Mouse (Mus musculus) left cerebral cortex, adult 2 months (tissue): ENCODE data around the gene Samd11. TPM values are rescaled to one million over a fixed set of nuclear protein-coding genes. Genes with fewer than 3 reads are reported as not detected.

Experiments
- DNase-seq, 2 experiments: peaks; one replicate each; pipeline ENCODE4 v3.0.0; 2021 to 2022; ENCODE audit warnings: low spot score in 2 of 2, mixed read lengths in 1 of 2; ENCODE audit errors: extremely low spot score in 1 of 2
- H3K27ac ChIP-seq: fragments of 200-600 bp; 2 replicates; pipeline ENCODE4 v1.8.1; 2022
- H3K4me3 ChIP-seq: fragments of 200-600 bp; 2 replicates; pipeline ENCODE4 v1.8.1; 2022
- CTCF ChIP-seq: fragments of 200-600 bp; IDR thresholded peaks from 2 replicates; pipeline ENCODE4 v1.8.1; 2022; ENCODE audit warnings: antibody characterized with exemption, mild to moderate bottlenecking, moderate library complexity
- intact Hi-C: fragments of 180-260 bp; cut with DNase I; formaldehyde crosslinking; loops from one replicate; pipeline ENCODE4 v1.15.1; 2025
- microRNA-seq, 2 experiments: library from miRNA; unstranded; fragments of <30 nt; microRNA quantifications; one replicate each; pipeline ENCODE4 v1.2.0; 2021
- total RNA-seq, 2 experiments: library from RNA; stranded (reverse); gene quantifications; 2 replicates each; pipeline ENCODE4 v1.2.3; 2021

Gene Samd11
- total RNA-seq, 2 experiments from 2014 or later = 5.3 to 6.3 TPM

GRCm38 (mm10) chr4:156209963-156210635 is 45.4 kb downstream of the Samd11 start:
- H3K4me3 ChIP-seq = no peak overlapping the region
- DNase-seq = no peak
- TF ChIP-seq CTCF = no peak
- intact Hi-C loops = no loop called here
- no peak overlapping the region; the same call in 1 of the 2 replicates for H3K27ac ChIP-seq

- intact Hi-C loops = no loop called here
- DNase-seq = no peak
- Histone ChIP-seq H3K4me3 (no peak overlapping the region), H3K27ac (no peak overlapping the region)
- TF ChIP-seq CTCF = no peak
Measured at GRCm38 (mm10) chr4:156208872-156209271, 46.6 kb downstream of the Samd11 start.

GRCm38 (mm10) chr4:156203413-156204131 is 51.9 kb downstream of the Samd11 start:
- TF ChIP-seq CTCF = no peak
- Histone ChIP-seq H3K27ac (peak overlapping the region; percentile 76), H3K4me3 (peak overlapping the region; percentile 72)
- intact Hi-C loops = loop anchor here (2.0 kb wide), 1 partner anchor 31 kb away; the partner anchor contains the start of gene Plekhn1
- peak in 1 of 2 experiments; percentile 28 for DNase-seq

- intact Hi-C loops = loop anchor here (2.0 kb wide), 1 partner anchor 32 kb away; the partner anchor contains the start of gene Plekhn1
- peak; percentile 56 to 67 for DNase-seq
Measured at GRCm38 (mm10) chr4:156203001-156203412, 52.5 kb downstream of the Samd11 start, which contains the start of gene AW011738. AW011738 (plus strand) TSS chr4:156203304.

GRCm38 (mm10) chr4:156202462-156202893 is 53.0 kb downstream of the Samd11 start:
- Histone ChIP-seq H3K27ac (peak overlapping the region; percentile 55), H3K4me3 (peak overlapping the region; percentile 72)
- intact Hi-C loops = loop anchor here (2.0 kb wide), 1 partner anchor 32 kb away; the partner anchor contains the start of gene Plekhn1
- TF ChIP-seq CTCF = no peak
- no peak for DNase-seq

More at GRCm38 (mm10) chr4:156203001-156203412, 52.5 kb downstream of the Samd11 start, which contains the start of gene AW011738:
- peak within 1 kb of the TSS; percentile 72 for H3K4me3 ChIP-seq
- TF ChIP-seq CTCF = no peak
- H3K27ac ChIP-seq = peak within 1 kb of the TSS; percentile 76

- DNase-seq = no peak
- no peak for TF ChIP-seq CTCF
- intact Hi-C loops = no loop called here
- H3K27ac ChIP-seq = no peak within 1 kb of the TSS
- no peak within 1 kb of the TSS for H3K4me3 ChIP-seq
Measured at GRCm38 (mm10) chr4:156200623-156201475, 54.6 kb downstream of the Samd11 start, which contains the start of gene Isg15. Isg15 (minus strand) TSS chr4:156200818.

- Histone ChIP-seq H3K27ac (peak overlapping the region; percentile 65), H3K4me3 (peak overlapping the region; percentile 65)
- peak; percentile 70 to 76 for DNase-seq
- peak; percentile 13; the same call in 1 of the 2 replicates for TF ChIP-seq CTCF
- intact Hi-C loops = loop anchor here (2.0 kb wide), 1 partner anchor 31 kb away; no protein-coding TSS in a partner anchor
Measured at GRCm38 (mm10) chr4:156197829-156198205, 57.6 kb downstream of the Samd11 start.

GRCm38 (mm10) chr4:156197131-156197828 is 58.2 kb downstream of the Samd11 start, which contains the start of gene Agrn:
Agrn (minus strand) TSS chr4:156197488.
- Histone ChIP-seq H3K27ac (peak within 1 kb of the TSS; percentile 76), H3K4me3 (peak within 1 kb of the TSS; percentile 74)
- no peak for TF ChIP-seq CTCF
- DNase-seq = peak; percentile 52 to 66
- intact Hi-C loops = loop anchor here (2.0 kb wide), 1 partner anchor 32 kb away; no protein-coding TSS in a partner anchor

Small RNA genes within 50 kb of the gene (microRNA-seq; reads per million reads assigned to microRNA genes)
- 3.4 to 4.5 reads per million in 2 experiments for gene Mir7658

Other genes with a start within 250 kb of the Samd11 start
- 1 to 10 TPM; 1.7 to 2.4 TPM for gene Tnfrsf4, start 241.8 kb downstream of the Samd11 start, total RNA-seq
- gene Tnfrsf18, start 229.5 kb downstream of the Samd11 start, total RNA-seq = not detected
- gene Ttll10, start 196.2 kb downstream of the Samd11 start, total RNA-seq = under 1 TPM in 1 of 2 experiments, not detected in 1; 0.79 TPM
- gene 9430015G10Rik, start 145.7 kb downstream of the Samd11 start, total RNA-seq = 10 to 100 TPM; 30.7 to 34.7 TPM
- gene Rnf223, start 125.1 kb downstream of the Samd11 start, total RNA-seq = 1 to 10 TPM in 1 of 2 experiments, under 1 TPM in 1; 0.95 to 1.3 TPM
- 100 to 1,000 TPM; 142 to 147 TPM for gene Agrn, start 58.2 kb downstream of the Samd11 start, total RNA-seq
- 1 to 10 TPM; 1.1 to 1.5 TPM for gene Isg15, start 54.8 kb downstream of the Samd11 start, total RNA-seq
- gene AW011738, start 52.4 kb downstream of the Samd11 start, total RNA-seq = 1 to 10 TPM; 6.4 to 6.6 TPM
- gene Perm1, start 39.8 kb downstream of the Samd11 start, total RNA-seq = under 1 TPM; 0.25 to 0.30 TPM
- gene Plekhn1, start 20.8 kb downstream of the Samd11 start, total RNA-seq = 10 to 100 TPM; 39.6 to 39.8 TPM
- gene Noc2l, start 19.6 kb downstream of the Samd11 start, total RNA-seq = 10 to 100 TPM; 73.5 to 76.6 TPM
- not detected for gene Vmn2r-ps159, start 75.4 kb upstream of the Samd11 start, total RNA-seq